Mouse (Mus musculus): ENCODE data around the gene Ganab.
"Not testable (repeated sequence)": the region's sequence is repeated elsewhere in the genome, so short reads cannot be mapped to it uniquely, and the experiment has no call there.

The Ganab gene

GRCm38 (mm10) chr19:8888511-8889385, 9.1 kb upstream of the Ganab start, which contains the start of the genes 1810009A15Rik and Gm49416:
1810009A15Rik (plus strand) TSS chr19:8888853.
Gm49416 (plus strand) TSS chr19:8888926.
- peak; percentile 80 to 94 for DNase-seq (ENCODE audit: low spot score in 2 of 2)

GRCm38 (mm10) chr19:8892829-8893766, 4.8 kb upstream of the Ganab start, which contains the start of gene Ints5:
Ints5 (plus strand) TSS chr19:8893005.
- DNase-seq (ENCODE audit: low spot score in 2 of 2), result peak in 1 of 2 experiments; percentile 80

- no peak for DNase-seq (ENCODE audit: low spot score in 2 of 2)
These were observed 2.4 kb upstream of the Ganab start for GRCm38 (mm10) chr19:8895397-8895960.

- not testable (repeated sequence) for DNase-seq (ENCODE audit: low spot score in 2 of 2)
These were observed 1.6 kb upstream of the Ganab start for GRCm38 (mm10) chr19:8896231-8896630.

- DNase-seq (ENCODE audit: low spot score in 2 of 2), result not testable (repeated sequence)
These were observed 533 bp upstream of the Ganab start for GRCm38 (mm10) chr19:8897211-8897864.

GRCm38 (mm10) chr19:8898576-8898975, 705 bp downstream of the Ganab start:
- no peak for DNase-seq (ENCODE audit: low spot score in 2 of 2)

GRCm38 (mm10) chr19:8899079-8899478, 1.2 kb downstream of the Ganab start:
- no peak for DNase-seq (ENCODE audit: low spot score in 2 of 2)

GRCm38 (mm10) chr19:8903412-8903811, 5.5 kb downstream of the Ganab start:
- DNase-seq (ENCODE audit: low spot score in 2 of 2), result no peak

- no peak for DNase-seq (ENCODE audit: low spot score in 2 of 2)
These were observed 10.7 kb downstream of the Ganab start for GRCm38 (mm10) chr19:8908531-8908930.

GRCm38 (mm10) chr19:8911810-8912209, 13.9 kb downstream of the Ganab start:
- peak in 1 of 2 experiments; percentile 59 for DNase-seq (ENCODE audit: low spot score in 2 of 2)

GRCm38 (mm10) chr19:8914212-8914611, 16.3 kb downstream of the Ganab start:
- DNase-seq (ENCODE audit: low spot score in 2 of 2), result peak in 1 of 2 experiments; percentile 51

- DNase-seq (ENCODE audit: low spot score in 2 of 2), result no peak
These were observed 21.1 kb downstream of the Ganab start for GRCm38 (mm10) chr19:8919000-8919399.

GRCm38 (mm10) chr19:8919684-8920072, 21.8 kb downstream of the Ganab start:
- DNase-seq (ENCODE audit: low spot score in 2 of 2), result no peak

GRCm38 (mm10) chr19:8920073-8920736, 22.3 kb downstream of the Ganab start, which contains the start of gene B3gat3:
B3gat3 (plus strand) TSS chr19:8920374.
- DNase-seq (ENCODE audit: low spot score in 2 of 2), result peak; percentile 85 to 95

- no peak for DNase-seq (ENCODE audit: low spot score in 2 of 2)
These were observed 23.0 kb downstream of the Ganab start for GRCm38 (mm10) chr19:8920836-8921291.

- no peak for DNase-seq (ENCODE audit: low spot score in 2 of 2)
These were observed 23.9 kb downstream of the Ganab start for GRCm38 (mm10) chr19:8921741-8922140.

- DNase-seq (ENCODE audit: low spot score in 2 of 2), result no peak
These were observed 28.9 kb downstream of the Ganab start for GRCm38 (mm10) chr19:8926766-8927165.

- DNase-seq (ENCODE audit: low spot score in 2 of 2), result no peak
These were observed 30.1 kb downstream of the Ganab start for GRCm38 (mm10) chr19:8927891-8928525.

GRCm38 (mm10) chr19:8928689-8929223, 30.9 kb downstream of the Ganab start:
- no peak for DNase-seq (ENCODE audit: low spot score in 2 of 2)

Measured in left cerebral cortex, adult 9 months (tissue).